Mouse (Mus musculus): ENCODE measurements around the gene Rab5c.

Gene Rab5c

GRCm38 (mm10) chr11:100738066-100738604 is at the start of gene Rab5c:
Gene Rab5c, minus strand, starts transcription at chr11:100738215.
- 1% methylated on average over 39 of the region's 39 CpGs for WGBS

GRCm38 (mm10) chr11:100785774-100786173 is 47.8 kb upstream of the Rab5c start:
- 77% methylated on average over 2 of the region's 2 CpGs for WGBS

- WGBS: 81% methylated on average over 8 of the region's 8 CpGs
These were observed 46.3 kb upstream of the Rab5c start for GRCm38 (mm10) chr11:100784286-100784685.

- 91% methylated on average over 13 of the region's 13 CpGs for WGBS
These were observed 44.6 kb upstream of the Rab5c start for GRCm38 (mm10) chr11:100782568-100782967.

GRCm38 (mm10) chr11:100781763-100782475 is 43.9 kb upstream of the Rab5c start:
- WGBS: 87% methylated on average over 15 of the region's 15 CpGs

- WGBS: 87% methylated on average over 8 of the region's 8 CpGs
These were observed 42.2 kb upstream of the Rab5c start for GRCm38 (mm10) chr11:100780247-100780646.

- 91% methylated on average over 3 of the region's 3 CpGs for WGBS
These were observed 40.1 kb upstream of the Rab5c start for GRCm38 (mm10) chr11:100778069-100778468.

GRCm38 (mm10) chr11:100775921-100776320 is 37.9 kb upstream of the Rab5c start:
- WGBS: 78% methylated on average over 10 of the region's 10 CpGs

- WGBS: 84% methylated on average over 4 of the region's 4 CpGs
These were observed 36.2 kb upstream of the Rab5c start for GRCm38 (mm10) chr11:100774261-100774660.

- 19% methylated on average over 17 of the region's 17 CpGs for WGBS
These were observed 32.8 kb upstream of the Rab5c start, which contains the start of gene Ghdc for GRCm38 (mm10) chr11:100770646-100771408. Gene Ghdc, minus strand, starts transcription at chr11:100770957.

GRCm38 (mm10) chr11:100769980-100770379 is 32.0 kb upstream of the Rab5c start:
- WGBS: 28% methylated on average over 6 of the region's 6 CpGs

- 93% methylated on average over 5 of the region's 5 CpGs for WGBS
These were observed 29.9 kb upstream of the Rab5c start for GRCm38 (mm10) chr11:100767871-100768270.

- 85% methylated on average over 9 of the region's 9 CpGs for WGBS
These were observed 28.7 kb upstream of the Rab5c start for GRCm38 (mm10) chr11:100766726-100767125.

- 92% methylated on average over 7 of the region's 7 CpGs for WGBS
These were observed 24.8 kb upstream of the Rab5c start, which contains the start of gene Hcrt for GRCm38 (mm10) chr11:100762831-100763230. Gene Hcrt, minus strand, starts transcription at chr11:100762931.

GRCm38 (mm10) chr11:100761547-100762045 is 23.6 kb upstream of the Rab5c start:
- WGBS: under 1% methylated on average over 27 of the region's 27 CpGs

- 1% methylated on average over 51 of the region's 51 CpGs for WGBS
These were observed 21.7 kb upstream of the Rab5c start, which contains the start of gene Kcnh4 for GRCm38 (mm10) chr11:100759611-100760233. Gene Kcnh4, minus strand, starts transcription at chr11:100759942.

- WGBS: 4% methylated on average over 35 of the region's 35 CpGs
These were observed 20.9 kb upstream of the Rab5c start for GRCm38 (mm10) chr11:100758707-100759610.

GRCm38 (mm10) chr11:100757566-100757965 is 19.6 kb upstream of the Rab5c start:
- 87% methylated on average over 12 of the region's 12 CpGs for WGBS

- WGBS: 73% methylated on average over 6 of the region's 6 CpGs
These were observed 18.5 kb upstream of the Rab5c start for GRCm38 (mm10) chr11:100756476-100756875.

- 37% methylated on average over 3 of the region's 3 CpGs for WGBS
These were observed 16.7 kb upstream of the Rab5c start for GRCm38 (mm10) chr11:100754693-100755057.
